Mouse (Mus musculus) stomach, embryonic 16.5 days (tissue): ENCODE data around the gene Mrpl23. TPM values are rescaled to one million over a fixed set of nuclear protein-coding genes. Genes with fewer than 3 reads are reported as not detected.

Source experiments
- ATAC-seq: fragments of 200-750 bp; cut with Nextera tagmentation; 2 replicates; pipeline ENCODE4 v1.8.0; 2017; ENCODE audit warnings: moderate number of reproducible peaks, moderate TSS enrichment; ENCODE audit not compliant: insufficient read depth, low FRiP score
- H3K27ac ChIP-seq: fragments of 300-500 bp; sonication (generic); 2 replicates; pipeline ENCODE4 v1.5.1; 2014; ENCODE audit warnings: low read length
- H3K27me3 ChIP-seq: fragments of 300-500 bp; sonication (generic); 2 replicates; pipeline ENCODE4 v1.6.1; 2014; ENCODE audit warnings: low read length, control low read depth, mixed read lengths; ENCODE audit not compliant: control insufficient read depth, insufficient read depth
- H3K36me3 ChIP-seq: fragments of 300-500 bp; sonication (generic); 2 replicates; pipeline ENCODE4 v1.6.1; 2014; ENCODE audit warnings: low read length; ENCODE audit not compliant: control insufficient read depth, insufficient read depth
- H3K4me1 ChIP-seq: fragments of 300-500 bp; sonication (generic); 2 replicates; pipeline ENCODE4 v1.6.1; 2014; ENCODE audit warnings: low read length, control low read depth, mixed read lengths; ENCODE audit not compliant: control insufficient read depth, insufficient read depth
- H3K4me2 ChIP-seq: fragments of 300-500 bp; sonication (generic); 2 replicates; pipeline ENCODE4 v1.6.1; 2014; ENCODE audit warnings: low read depth, low read length, mixed read lengths
- H3K4me3 ChIP-seq: fragments of 300-500 bp; sonication (generic); replicated peaks from 2 replicates; pipeline ENCODE4 v1.5.1; 2014; ENCODE audit warnings: mild to moderate bottlenecking, low read length
- H3K9ac ChIP-seq: fragments of 300-500 bp; sonication (generic); 2 replicates; pipeline ENCODE4 v1.6.1; 2014; ENCODE audit warnings: low read length
- H3K9me3 ChIP-seq: fragments of 300-500 bp; sonication (generic); replicated peaks from 2 replicates; pipeline ENCODE4 v1.6.1; 2016; ENCODE audit warnings: low read length, control low read depth; ENCODE audit not compliant: control insufficient read depth
- WGBS: fragments of 180-500 bp; shearing (Covaris S2); extraction: QIAGEN DNeasy Blood & Tissue Kit; methylation state at CpG from one replicate; pipeline ENCODE4 v1.1.7; 2014; 5-methylcytosine and 5-hydroxymethylcytosine counted together
- polyA plus RNA-seq: library from polyadenylated mRNA; unstranded; fragments of >200 nt; fragmentation: Nextera tagmentation; extraction: Ambion mirVana; gene quantifications from 2 replicates; pipeline ENCODE4 v1.2.1, GENCODE M21; 2015

The Mrpl23 gene
- polyA plus RNA-seq, 1 experiment from 2014 or later = 30.7 TPM

DNA sequence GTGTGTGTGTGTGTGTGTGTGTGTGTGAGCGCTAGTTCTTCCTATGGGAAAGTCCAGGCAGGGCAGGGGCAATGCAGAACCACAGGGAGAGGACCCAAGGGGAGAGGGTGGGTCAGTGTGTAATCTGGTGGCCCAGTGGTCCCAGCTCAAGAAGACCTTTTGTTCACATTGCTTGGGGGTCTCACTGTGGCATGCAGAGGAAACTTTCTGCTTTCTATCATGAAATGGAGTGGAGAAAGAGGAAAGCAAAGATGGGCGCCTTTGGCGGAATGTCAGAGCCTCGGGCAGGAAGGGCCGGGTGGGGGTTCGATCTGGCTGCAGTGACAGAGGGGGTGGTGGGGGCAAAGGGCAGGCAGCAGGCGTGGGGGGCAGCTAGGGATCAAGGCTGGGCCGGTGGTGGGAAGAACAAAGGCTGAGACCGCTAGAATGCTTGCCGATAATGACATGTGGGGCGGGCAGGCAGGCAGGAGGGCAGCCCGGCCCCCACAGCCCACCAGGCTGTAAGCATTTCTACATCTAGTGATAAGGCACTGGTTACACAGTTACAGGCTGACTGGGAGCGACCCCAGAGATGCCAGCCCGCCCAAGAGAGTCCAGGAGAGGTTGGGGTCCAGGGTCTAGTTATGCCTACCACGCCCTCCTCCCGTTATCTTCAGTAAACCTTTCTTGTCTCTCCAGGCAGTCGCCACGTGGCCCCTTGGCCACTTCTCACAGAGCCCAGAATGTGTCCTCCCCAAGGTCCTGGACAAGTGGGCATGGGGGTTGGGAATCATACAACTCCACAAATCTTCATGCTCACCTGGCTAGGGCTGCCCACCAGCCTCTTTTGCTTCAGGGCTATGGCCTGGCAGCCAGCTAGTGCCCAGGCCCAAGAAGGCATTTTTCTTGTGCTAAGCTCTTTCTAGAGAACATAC, 28.7 kb downstream of the Mrpl23 start:
- no peaks in the 10 kb centered on the region for H3K9me3 ChIP-seq
- H3K4me3 ChIP-seq = no peak overlapping the region
- no peaks in the 10 kb centered on the region for H3K27me3 ChIP-seq
- H3K4me1 ChIP-seq = peaks cover 56% of the 10 kb centered on the region
- H3K4me2 ChIP-seq = no peak overlapping the region
- ATAC-seq = peak; percentile 59; the same call in 1 of the 2 replicates
- H3K27ac ChIP-seq = peak overlapping the region; percentile 63
- no peaks in the 10 kb centered on the region for H3K36me3 ChIP-seq
- peak overlapping the region; percentile 36; the same call in 1 of the 2 replicates for H3K9ac ChIP-seq
- 37% methylated on average over 18 of the region's 18 CpGs for WGBS

- Histone ChIP-seq H3K4me3 (no peak overlapping the region), H3K36me3 (no peaks in the 10 kb centered on the region), H3K4me2 (no peak overlapping the region), H3K9me3 (no peaks in the 10 kb centered on the region), H3K27me3 (no peaks in the 10 kb centered on the region), H3K4me1 (peaks cover 58% of the 10 kb centered on the region), H3K9ac (no peak overlapping the region), H3K27ac (peak overlapping the region; percentile 63)
- ATAC-seq = no peak
- 56% methylated on average over 4 of the region's 4 CpGs for WGBS
These were observed 29.4 kb downstream of the Mrpl23 start for GRCm38 (mm10) chr7:142561856-142562404.

DNA sequence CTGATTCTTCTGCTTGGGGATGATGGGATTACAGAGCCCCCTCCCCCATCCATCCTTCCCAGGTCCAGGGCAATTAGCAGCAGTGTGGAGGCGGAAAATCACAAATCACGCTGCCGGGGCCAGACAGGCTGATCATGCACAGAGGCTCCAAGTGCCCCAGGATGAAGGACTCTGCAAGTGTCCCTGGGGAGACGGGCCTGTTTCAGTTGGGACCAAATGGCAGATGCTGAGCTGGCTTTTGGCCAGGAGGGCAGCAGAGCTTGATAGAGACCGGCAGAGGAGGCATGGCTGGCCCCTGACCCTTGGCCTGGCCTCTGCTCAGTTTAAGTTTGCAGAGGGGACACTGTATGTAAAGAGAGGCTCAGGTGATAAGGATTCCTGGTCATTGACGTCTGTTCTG, 30.7 kb downstream of the Mrpl23 start:
- Histone ChIP-seq H3K36me3 (no peaks in the 10 kb centered on the region), H3K9ac (no peak overlapping the region), H3K27ac (no peak overlapping the region), H3K4me1 (peaks cover 51% of the 10 kb centered on the region), H3K27me3 (no peaks in the 10 kb centered on the region), H3K4me3 (no peak overlapping the region), H3K9me3 (no peaks in the 10 kb centered on the region), H3K4me2 (no peak overlapping the region)
- no peak for ATAC-seq
- 52% methylated on average over 6 of the region's 6 CpGs for WGBS

DNA sequence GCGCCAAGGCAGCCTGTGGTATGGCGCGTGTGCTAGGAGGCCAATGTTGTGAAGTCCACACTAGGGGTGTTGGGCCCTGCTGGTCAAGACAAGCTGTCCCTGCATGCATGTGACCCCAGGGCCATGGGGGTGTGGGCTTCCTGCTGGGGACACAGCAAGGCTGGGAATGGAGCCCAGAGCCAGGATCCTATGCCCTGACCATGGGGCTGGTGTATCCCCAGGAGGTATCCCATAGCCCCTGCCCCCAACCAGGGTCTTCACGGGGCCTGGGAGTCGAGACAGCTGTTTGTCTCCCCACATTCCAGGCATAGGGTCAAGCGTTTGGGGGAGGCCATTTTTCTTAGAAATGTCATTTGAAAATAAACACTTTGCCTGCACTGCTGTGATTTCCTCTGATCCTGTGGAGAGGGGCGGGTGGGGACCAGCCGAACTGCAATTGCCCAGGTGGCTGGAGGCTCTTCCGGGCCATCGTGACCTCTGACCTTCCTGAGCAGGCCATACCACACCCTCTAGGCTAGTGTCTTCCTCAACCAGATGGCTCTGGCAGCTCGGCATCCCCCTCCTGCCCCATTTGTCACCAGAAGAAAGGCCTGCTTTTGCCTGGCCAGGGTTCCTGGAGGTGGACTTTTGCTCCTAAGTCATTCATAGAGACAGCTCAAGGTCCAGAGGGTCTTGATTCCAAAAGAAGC, 32.6 kb downstream of the Mrpl23 start:
- peak overlapping the region; percentile 13; the same call in 1 of the 2 replicates for H3K9ac ChIP-seq
- H3K4me2 ChIP-seq = no peak overlapping the region
- H3K27ac ChIP-seq = peak overlapping the region; percentile 31
- H3K27me3 ChIP-seq = no peaks in the 10 kb centered on the region
- no peaks in the 10 kb centered on the region for H3K9me3 ChIP-seq
- H3K36me3 ChIP-seq = no peaks in the 10 kb centered on the region
- 28% methylated on average over 11 of the region's 11 CpGs for WGBS
- peaks cover 66% of the 10 kb centered on the region for H3K4me1 ChIP-seq
- no peak for ATAC-seq
- H3K4me3 ChIP-seq = no peak overlapping the region

GRCm38 (mm10) chr7:142566512-142566911, 34.0 kb downstream of the Mrpl23 start:
- Histone ChIP-seq H3K9me3 (no peaks in the 10 kb centered on the region), H3K4me1 (peaks cover 72% of the 10 kb centered on the region), H3K36me3 (no peaks in the 10 kb centered on the region), H3K27ac (peak overlapping the region; percentile 50), H3K27me3 (no peaks in the 10 kb centered on the region), H3K4me2 (no peak overlapping the region), H3K4me3 (no peak overlapping the region), H3K9ac (no peak overlapping the region)
- ATAC-seq = no peak
- 60% methylated on average over 9 of the region's 9 CpGs for WGBS

- Histone ChIP-seq H3K9me3 (no peaks in the 10 kb centered on the region), H3K4me1 (peaks cover 77% of the 10 kb centered on the region), H3K9ac (peak overlapping the region; percentile 54; the same call in 1 of the 2 replicates), H3K27me3 (no peaks in the 10 kb centered on the region), H3K27ac (peak overlapping the region; percentile 96), H3K4me2 (no peak overlapping the region), H3K36me3 (no peaks in the 10 kb centered on the region), H3K4me3 (no peak overlapping the region)
- 21% methylated on average over 8 of the region's 8 CpGs for WGBS
- peak; percentile 82 for ATAC-seq
These were observed 36.5 kb downstream of the Mrpl23 start for GRCm38 (mm10) chr7:142568985-142569384.

- H3K4me1 ChIP-seq = peaks cover 80% of the 10 kb centered on the region
- peak overlapping the region; percentile 96 for H3K27ac ChIP-seq
- peak overlapping the region; percentile 16; the same call in 1 of the 2 replicates for H3K4me2 ChIP-seq
- no peak overlapping the region for H3K4me3 ChIP-seq
- H3K27me3 ChIP-seq = no peaks in the 10 kb centered on the region
- H3K9ac ChIP-seq = peak overlapping the region; percentile 83; the same call in 1 of the 2 replicates
- H3K36me3 ChIP-seq = no peaks in the 10 kb centered on the region
- peak; percentile 66 for ATAC-seq
- no peaks in the 10 kb centered on the region for H3K9me3 ChIP-seq
- 45% methylated on average over 9 of the region's 9 CpGs for WGBS
These were observed 38.1 kb downstream of the Mrpl23 start for GRCm38 (mm10) chr7:142570565-142570964.

DNA sequence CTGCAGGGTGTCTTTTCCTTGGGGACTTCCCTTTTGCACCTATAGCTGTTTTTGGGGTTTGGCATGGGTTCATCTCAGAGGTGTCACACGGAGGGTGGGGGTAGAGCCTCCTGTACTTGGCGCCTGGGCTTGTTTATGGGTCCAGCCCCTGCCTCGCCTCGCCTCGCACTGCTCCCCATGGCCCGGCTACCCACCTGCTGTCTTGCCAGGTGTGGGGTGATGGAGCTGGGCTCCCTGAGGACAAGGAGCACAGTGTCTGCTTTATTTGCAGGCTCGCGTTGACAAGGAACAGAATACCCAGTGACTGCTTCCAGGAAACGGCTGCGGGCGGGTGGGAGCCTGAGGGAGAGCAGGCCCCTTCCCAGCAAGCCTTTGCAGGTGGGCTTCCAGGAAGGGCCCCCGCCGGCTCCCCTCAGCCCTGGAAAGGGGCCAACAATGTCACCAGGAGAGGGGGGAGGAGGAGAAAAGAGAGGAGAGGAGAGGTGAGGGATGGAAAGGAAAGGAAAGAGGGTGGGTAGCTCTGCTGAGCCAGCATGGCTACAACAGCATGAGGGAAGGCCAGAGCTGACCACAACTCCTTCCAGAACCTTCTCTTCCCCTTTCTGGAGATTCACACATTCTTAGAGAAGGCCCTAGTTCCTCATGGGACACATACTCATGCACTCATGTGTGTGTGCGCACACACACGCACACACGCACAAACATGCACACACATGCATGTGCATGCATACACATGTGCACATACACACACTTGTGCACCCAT, 39.2 kb downstream of the Mrpl23 start:
- Histone ChIP-seq H3K27ac (peak overlapping the region; percentile 96), H3K36me3 (no peaks in the 10 kb centered on the region), H3K27me3 (no peaks in the 10 kb centered on the region), H3K4me1 (peaks cover 73% of the 10 kb centered on the region), H3K4me3 (no peak overlapping the region), H3K9ac (peak overlapping the region; percentile 83), H3K9me3 (no peaks in the 10 kb centered on the region), H3K4me2 (no peak overlapping the region; the same call in 1 of the 2 replicates)
- no peak for ATAC-seq
- WGBS = 35% methylated on average over 16 of the region's 16 CpGs
